Mouse (Mus musculus) urinary bladder, postnatal 36 days (tissue): ENCODE measurements around the gene Acbd5.

Experiments used
- DNase-seq, 2 experiments: peaks; one replicate each; pipeline ENCODE4 v3.0.0; 2022; ENCODE audit warnings: low spot score in 2 of 2, mixed read lengths in 1 of 2

Acbd5 gene

DNA sequence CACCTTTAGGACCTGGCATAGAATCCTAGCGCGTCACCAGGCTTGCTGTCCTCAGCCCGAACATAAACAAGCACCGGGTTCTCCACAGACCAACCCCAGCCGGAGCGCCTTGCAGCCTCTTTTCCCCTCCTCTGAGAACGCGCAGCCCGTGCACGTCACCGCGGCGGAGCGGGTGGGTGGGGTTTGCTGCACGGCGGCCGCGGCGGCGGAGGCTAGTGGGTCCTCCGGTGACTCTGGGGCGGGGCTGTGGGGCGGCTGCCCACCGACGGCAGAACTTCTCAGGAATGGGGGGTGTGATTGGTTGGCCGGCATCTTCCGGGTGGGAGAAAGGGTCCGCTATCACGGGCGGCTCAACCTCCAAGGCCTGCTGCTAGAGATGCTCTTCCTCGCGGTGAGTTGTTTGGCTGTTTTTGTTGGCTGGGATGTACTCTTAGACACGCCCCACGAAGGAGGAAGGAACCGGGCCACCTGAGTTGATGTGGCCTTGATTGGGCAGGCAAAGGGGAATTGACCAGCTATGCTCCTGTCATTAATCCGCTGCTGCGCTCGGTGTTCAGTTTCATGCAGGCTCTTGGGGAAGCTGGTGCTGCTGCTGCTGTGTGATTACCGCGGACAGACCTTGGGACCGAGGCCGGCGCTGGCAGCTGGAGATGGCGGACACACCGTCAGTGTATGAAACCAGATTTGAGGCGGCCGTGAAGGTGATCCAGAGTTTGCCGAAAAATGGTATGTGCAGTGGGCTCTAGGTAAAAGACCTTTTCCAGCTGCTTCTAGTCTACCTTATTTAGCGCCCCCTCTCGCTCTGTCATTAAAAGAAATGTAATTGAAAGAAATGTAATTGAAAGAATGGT is 1.2 kb downstream of the Acbd5 start:
- DNase-seq: peak; percentile 94 to 95

DNA sequence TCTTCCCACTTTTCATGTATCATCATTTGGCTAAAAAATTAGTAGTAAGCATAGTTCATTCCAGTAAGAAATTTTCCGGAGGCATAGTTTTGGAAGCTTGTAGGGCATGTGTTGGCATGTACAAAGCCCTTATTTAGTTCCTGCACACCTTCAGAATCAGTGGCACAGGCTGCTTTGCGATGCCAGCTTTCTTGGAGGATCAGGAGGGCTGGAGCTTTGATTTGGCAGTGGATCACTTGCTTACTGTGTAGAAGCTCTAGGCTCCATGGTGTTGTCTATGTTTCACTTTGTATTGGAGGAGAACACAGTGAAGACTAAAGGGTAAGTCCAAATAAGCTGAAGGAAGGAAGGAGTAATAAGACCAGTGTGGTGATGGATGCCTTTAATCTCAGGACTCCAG is 2.5 kb downstream of the Acbd5 start:
- no peak for DNase-seq

DNA sequence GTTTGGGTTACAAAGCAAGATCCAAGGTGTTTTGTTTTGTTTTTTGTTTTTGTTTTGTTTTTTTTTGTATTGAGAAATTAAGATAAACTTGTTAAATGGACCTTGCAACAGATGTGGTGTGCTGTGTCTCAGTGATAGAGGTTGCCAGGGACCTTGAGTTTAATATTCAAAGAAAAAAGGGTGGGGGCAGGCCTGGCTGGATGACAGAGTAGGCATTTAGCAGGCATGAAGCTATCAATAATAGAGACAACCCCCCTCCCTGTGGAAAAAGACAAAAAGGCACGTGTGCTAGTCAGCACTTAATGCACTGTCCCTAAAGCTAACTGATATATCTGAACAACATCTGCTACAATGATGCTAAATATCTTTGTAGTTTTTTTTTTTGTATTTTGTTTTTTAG is 3.4 kb downstream of the Acbd5 start:
- no peak for DNase-seq

DNA sequence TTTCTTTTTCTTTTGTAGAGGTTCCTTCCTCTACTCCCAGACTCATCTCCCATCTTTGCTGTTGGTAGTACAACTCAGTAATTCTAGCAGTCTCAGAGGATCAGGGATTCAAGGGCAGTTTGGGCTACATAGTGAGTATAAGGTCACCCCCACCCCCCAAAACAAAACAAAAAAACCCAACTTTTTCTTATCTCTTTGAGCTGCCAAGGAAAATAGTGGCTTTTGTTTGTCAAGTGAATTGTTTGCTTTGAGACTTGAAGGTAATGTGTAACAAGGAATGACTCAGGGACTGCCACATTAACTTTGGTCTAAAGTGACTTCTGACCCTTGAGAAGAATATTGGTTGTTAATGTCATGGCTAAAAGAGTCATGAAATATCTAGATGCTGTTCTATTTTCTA is 7.9 kb downstream of the Acbd5 start:
- DNase-seq: no peak

DNA sequence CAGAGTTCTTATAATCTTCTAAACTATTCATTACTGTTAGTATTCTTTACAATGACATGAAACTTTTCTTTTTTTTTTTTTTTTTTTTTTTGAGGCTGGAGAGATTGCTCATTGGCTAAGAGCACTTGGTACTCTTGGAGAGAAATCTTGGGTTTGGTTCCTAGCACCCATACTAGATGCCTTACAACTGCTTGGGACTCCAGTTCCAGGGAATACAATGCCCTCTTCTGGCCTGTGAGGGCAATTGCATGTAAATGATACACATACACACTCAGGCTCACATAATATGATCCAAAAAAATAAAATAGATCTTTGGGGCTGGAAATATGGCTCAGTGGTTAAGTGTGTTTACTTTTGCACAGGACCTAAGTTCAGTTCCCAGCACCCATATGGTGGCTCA is 8.8 kb downstream of the Acbd5 start:
- no peak for DNase-seq

DNA sequence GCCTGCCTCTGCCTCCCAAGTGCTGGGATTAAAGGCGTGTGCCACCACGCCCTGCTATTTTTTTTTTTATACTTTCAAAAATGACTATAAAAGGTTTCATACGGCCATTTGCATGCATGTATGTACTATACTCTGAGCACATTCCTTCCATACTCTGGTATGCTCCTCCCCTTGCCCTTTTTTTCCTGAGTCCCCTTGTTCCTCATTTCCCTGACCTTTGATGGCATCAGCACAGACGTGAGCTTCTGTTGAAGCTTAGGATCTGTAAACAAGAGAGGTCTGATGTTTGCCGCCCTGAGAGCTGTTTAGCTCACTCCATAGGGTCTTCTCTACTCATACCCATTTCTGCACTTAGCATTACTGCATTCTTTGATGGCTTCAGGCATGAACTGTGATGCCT is 9.7 kb downstream of the Acbd5 start:
- no peak for DNase-seq

DNA sequence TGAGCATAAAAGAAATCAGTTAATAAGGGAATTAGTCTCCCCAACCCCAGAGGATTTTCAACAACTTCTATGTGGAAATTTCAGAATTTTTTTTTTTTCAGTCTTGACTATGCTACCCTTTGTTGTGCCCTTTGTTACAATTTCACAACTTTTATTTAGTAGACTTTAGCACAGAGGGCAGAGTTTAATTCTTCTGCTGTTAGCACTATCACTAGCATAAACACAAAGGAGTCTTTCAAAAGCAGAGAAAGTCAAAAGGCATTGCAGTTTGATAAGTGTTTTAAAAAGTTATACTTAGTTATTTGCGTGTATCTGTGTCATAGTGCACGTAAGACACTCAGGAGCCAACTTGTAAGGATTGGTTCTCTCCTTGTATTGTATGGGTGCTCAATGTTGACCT is 10.6 kb downstream of the Acbd5 start:
- no peak for DNase-seq

DNA sequence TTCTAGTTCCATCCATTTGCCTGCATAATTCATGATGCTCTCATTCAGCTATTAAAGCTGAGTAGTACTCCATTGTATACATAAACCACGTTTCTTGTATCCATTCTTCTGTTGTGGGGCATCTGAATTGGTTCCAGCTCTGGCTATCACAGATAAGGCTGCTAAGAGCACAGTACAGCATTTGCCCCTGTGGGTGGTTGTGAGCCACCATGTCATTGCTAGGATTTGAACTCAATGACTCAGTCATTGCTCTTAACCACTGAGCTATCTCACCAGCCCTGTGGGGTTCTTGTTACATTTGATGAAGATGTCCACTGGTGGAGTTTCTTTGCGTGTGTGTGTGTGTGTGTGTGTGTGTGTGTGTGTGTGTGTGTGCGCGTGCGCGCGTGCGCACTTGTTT is 16.6 kb downstream of the Acbd5 start:
- DNase-seq: no peak

DNA sequence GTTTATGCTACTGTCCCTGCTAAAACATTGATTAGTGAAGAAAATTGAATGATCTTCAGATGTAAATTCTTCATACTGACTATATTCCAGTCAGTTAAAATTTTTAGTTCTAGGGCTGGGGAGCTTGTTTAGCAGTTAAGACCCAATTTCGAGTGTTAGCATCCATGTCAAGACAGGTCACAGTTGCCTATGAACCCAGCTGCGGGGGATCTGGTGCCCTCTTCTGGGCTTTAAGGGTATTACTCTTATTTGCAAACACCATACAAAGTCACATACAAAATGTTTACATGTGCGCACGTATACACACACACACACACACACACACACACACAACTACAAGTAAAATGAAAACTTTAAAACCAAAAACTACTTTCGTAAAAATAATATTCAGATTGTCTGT is 24.2 kb downstream of the Acbd5 start:
- DNase-seq: no peak

DNA sequence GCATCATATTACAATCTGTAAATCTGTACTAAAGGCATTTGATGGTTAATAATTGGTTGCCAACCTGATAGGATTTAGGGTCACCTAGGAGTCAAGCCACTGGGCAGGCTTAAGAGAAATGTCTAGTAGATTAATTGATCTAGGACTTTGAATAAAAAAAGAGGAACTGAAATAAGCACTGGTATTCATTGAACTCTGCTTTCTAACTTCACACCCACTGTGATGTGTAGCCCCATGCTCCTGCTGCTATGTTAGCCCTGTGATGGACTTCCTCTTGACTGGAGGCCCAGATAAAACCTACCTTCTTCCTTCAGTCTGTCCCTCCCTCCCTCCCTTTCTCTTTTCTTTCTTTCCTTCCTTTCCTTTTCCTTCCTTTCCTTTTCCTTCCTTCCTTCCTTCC is 29.1 kb downstream of the Acbd5 start:
- no peak for DNase-seq

DNA sequence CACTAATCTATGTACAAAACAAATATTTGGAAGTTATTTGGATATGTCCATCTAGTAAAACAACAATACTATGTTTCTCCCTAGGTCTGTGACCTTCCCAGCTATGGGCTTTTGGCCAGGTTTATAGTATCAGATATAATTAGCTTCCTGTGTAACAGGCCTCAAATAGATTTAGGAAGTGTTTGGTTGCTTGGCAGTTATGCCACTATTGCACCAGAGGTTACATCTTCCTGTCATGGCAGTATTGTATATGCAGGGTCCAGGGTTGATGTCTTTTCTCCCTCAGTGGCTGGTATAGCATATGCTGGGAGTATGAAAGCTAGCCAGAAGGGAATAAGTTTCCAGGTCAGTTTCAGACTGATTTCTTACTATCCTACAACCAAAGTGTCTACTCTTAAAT is 34.3 kb downstream of the Acbd5 start:
- no peak for DNase-seq

DNA sequence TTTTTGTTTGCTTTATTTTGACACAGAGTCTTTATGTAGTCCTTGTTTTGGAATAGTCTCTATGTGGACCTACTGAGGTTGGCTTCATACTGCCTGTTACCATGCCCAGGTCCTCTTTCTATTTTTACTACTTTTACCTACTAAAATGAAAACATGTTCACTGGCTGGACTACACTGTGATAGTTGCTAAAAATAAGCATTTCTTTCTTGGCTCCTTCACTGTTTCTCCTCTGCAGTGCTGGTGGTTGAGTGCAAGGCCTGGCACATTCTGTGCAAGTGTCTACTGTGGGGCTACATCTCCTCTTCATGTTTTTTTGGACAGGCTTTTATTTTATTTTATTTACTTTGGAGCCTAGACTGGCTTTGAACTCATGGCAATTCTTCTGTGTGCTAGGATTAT is 51.6 kb downstream of the Acbd5 start:
- no peak for DNase-seq

DNA sequence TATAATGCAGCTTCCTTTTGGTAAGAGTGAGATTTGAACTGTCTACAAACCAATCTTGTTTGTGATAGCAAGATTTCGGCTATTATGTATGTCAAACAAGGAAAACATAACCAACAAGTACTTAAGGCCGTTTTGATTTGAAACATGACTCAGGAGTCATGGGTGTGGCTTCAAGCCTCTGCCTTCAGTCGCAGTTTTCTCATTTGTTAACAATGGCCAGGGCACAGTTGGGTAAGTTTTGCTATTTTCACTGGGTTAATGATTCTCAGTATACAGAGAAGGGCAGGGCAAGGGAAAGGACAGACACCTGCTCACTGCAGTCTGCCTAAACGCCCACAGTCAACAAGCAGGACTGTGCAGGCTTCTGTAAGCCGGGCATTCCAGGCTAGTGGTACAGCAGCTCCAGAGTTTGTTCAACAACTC is 87.2 kb downstream of the Acbd5 start:
- DNase-seq: no peak

DNA sequence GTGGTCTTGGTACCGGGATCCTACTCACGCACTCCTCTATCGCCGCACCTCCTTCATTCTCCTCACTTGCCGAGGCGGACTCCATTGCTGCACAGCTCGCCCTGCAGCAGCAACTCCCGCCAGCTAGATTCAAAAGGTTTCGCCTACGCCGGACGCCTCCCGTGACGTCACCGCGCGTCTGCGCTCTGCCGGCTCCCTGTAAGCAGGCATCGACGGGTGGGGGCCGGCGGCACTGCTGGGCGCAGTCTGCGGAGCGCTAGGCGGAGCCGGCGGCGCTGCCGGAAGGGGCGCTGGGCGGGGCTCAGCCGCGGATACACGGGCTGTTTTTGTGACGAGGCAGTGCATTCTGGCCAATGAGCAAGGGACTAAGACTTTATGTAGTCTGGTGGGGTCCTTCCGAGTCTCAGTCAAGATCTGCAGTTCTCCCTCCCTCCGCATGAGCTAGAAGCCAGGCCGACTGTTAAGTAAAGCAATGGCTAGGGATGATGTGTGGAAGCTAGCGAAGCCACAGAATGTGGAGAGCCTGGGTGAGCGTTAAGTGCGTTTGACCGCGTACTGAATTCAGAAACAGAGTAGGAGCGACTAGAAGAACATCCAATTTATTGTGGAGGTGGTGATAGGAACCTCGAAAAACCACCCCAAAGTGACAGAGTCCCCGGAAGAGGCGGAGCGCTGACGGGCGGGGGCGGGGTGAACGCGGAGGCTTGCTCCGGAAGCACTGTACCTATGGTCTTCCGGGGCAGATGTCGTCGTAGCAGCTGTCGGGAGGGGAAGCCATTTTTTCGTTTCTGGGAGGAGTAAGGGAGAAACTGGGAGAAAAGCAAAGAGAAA is 88.0 kb downstream of the Acbd5 start, which contains the start of the genes Mastl and Yme1l1:
Mastl (minus strand) TSS at position 248 of the 831 bp plus-strand sequence.
Yme1l1 (plus strand) TSS at position 593 of the 831 bp plus-strand sequence.
- peak; percentile 93 to 97 for DNase-seq

DNA sequence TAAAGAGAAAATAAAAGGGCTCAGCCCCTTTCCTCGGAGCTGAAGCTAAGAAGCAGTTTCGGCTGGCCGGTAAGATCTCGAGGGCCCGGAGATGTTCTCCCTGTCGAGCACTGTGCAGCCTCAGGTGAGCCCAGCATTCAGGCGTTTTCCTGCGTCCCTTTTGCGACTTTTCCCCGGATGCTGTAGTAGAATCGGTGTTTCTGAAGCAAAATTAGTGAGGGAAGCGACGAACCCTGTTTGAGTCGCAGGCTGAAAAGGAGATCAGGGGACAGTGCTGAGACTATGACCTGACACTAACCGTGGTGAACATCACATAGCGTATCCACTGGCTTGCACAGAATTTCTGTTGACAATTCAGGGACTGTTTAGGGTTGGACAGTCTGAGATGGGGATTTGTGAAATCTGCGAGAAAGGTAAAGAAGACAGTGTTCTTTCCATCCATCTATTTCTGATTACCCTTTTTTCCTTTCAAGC is 88.7 kb downstream of the Acbd5 start:
- no peak for DNase-seq
